Mouse (Mus musculus): Measurements from ENCODE around the gene 1600012H06Rik. TPM values are rescaled to one million over a fixed set of nuclear protein-coding genes. Genes with fewer than 3 reads are reported as not detected.
"Not testable (repeated sequence)": the region's sequence is repeated elsewhere in the genome, so short reads cannot be mapped to it uniquely, and the experiment has no call there.

1600012H06Rik gene
- polyA plus RNA-seq, 1 experiment: 7.7 TPM

DNA sequence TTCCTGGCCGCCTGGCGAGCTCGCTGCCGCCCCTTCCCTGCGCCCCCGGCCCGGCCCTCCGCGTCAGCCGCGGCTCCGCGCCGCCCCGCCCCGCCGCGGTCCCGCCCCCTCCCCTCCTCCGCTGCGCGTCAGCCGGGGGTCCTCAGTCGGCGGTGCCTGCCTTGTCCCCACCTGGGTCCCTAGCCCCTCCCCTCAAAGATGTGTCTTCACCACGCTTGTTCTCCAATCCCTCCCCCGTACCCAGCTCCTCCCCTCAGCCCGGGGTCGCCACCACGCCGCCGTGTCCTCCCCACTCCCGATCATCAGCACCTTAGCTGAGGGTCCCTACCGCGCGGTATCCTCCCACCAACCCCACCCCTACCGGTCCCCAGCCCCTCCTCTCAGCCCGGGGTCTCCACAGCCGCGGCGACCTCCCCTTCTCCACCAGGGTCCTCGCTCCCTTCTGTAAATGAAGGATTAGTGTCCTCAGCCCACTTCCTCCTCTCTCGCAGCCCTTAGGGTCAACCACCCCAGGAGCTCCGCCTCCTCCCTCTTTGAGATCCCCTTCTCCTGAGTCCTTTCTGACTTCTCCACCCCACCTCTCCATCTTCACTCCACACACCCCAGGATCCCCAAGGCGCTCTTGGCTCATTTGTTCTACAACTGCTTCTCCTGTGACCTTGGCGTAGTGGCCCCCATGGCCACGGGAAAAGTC lies 50.3 kb downstream of the 1600012H06Rik start:
- no CpG with 5 or more reads among the region's 47 CpGs for WGBS
- not testable (repeated sequence) for H3K4me1 ChIP-seq (ENCODE audit: control insufficient read depth, insufficient read depth, low read length); H3K27ac ChIP-seq (ENCODE audit: control insufficient read depth, insufficient read depth, low read depth, low read length, poor library complexity); H3K4me3 ChIP-seq (replicated peaks; ENCODE audit: control insufficient read depth, low read depth, low read length)

DNA sequence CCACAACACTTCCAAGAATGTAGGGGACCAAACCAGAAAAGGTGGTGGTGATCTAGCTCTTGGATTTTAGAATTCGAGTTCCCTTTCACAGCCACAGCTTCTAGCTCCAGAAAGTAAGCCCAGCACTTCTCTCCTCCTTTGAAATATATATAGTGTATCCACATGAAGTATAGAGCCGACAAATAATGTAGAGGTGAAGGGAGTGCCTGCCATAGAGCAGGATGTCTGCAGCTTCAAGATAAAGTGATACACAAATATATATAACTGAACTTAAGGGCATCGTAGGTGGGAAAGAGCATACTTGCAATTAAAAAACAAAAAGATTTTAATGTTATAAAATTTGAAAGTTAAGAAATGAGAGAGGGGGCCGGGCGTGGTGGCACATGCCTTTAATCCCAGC lies 51.2 kb downstream of the 1600012H06Rik start:
- not testable (repeated sequence) for H3K27ac ChIP-seq (ENCODE audit: control insufficient read depth, insufficient read depth, low read depth, low read length, poor library complexity); H3K4me1 ChIP-seq (ENCODE audit: control insufficient read depth, insufficient read depth, low read length); H3K4me3 ChIP-seq (replicated peaks; ENCODE audit: control insufficient read depth, low read depth, low read length)
- no CpG with 5 or more reads among the region's 5 CpGs for WGBS

DNA sequence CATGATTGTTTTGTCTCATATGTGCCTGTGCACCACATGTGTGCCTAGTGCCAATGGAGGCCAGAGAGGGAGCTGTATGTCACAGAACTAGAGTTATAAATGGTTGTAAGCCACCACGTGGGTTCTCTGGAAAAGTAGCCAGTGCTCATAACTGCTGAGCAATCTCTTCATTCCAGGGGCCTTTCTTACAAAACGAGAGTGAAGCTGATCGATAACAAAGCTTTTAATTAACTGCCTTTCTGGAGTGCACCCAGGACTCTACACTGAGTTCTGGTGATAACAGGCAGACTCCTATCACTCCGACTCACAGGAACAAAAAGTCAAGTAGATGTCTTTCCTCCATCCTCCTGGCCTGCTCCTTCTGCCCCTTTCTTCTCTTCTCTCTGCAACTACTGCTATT lies 57.1 kb downstream of the 1600012H06Rik start:
- not testable (repeated sequence) for H3K27ac ChIP-seq (ENCODE audit: control insufficient read depth, insufficient read depth, low read depth, low read length, poor library complexity); H3K4me3 ChIP-seq (replicated peaks; ENCODE audit: control insufficient read depth, low read depth, low read length); H3K4me1 ChIP-seq (ENCODE audit: control insufficient read depth, insufficient read depth, low read length)
- WGBS: no CpG with 5 or more reads among the region's 4 CpGs

DNA sequence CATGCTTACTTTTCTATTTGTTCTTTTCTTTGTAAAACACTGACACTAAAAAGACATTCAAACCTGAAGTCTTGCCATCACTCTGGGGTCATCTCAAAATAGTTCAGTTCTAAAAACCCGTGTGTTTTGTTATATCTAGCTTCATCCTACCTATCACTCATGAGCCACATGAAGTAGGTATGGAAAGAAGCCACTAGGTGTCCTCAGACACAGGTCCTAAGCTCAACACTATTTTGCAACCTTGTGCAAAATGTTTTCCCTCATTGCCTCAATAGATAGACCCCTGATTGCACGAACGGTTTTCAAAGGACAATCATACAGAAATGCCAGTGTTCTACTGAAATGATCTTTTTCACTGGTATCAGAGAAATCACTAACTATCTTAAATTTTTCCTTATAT lies 66.1 kb downstream of the 1600012H06Rik start:
- not testable (repeated sequence) for H3K4me3 ChIP-seq (replicated peaks; ENCODE audit: control insufficient read depth, low read depth, low read length); H3K4me1 ChIP-seq (ENCODE audit: control insufficient read depth, insufficient read depth, low read length); H3K27ac ChIP-seq (ENCODE audit: control insufficient read depth, insufficient read depth, low read depth, low read length, poor library complexity)
- WGBS: no CpG with 5 or more reads among the region's 3 CpGs

Other genes starting within 250 kb of the 1600012H06Rik start
- gene Thbs2, start 248.9 kb upstream of the 1600012H06Rik start, polyA plus RNA-seq (2011; ENCODE audit: insufficient read depth, insufficient read length, low replicate concordance, missing spikeins): 0.54 and 7.0 TPM in 2 replicates
- 3.9 TPM in 1 of 2 replicates, not detected in the other for gene Wdr27, start within 50 bp of the 1600012H06Rik start, polyA plus RNA-seq (2011; ENCODE audit: insufficient read depth, insufficient read length, low replicate concordance, missing spikeins)
- gene Phf10, start 18.1 kb downstream of the 1600012H06Rik start, polyA plus RNA-seq (2011; ENCODE audit: insufficient read depth, insufficient read length, low replicate concordance, missing spikeins): 61.6 and 84.2 TPM in 2 replicates
- 10.2 and 16.6 TPM in 2 replicates for gene 9030025P20Rik, start 35.3 kb downstream of the 1600012H06Rik start, polyA plus RNA-seq (2011; ENCODE audit: insufficient read depth, insufficient read length, low replicate concordance, missing spikeins)
- gene Gm3417, start 35.6 kb downstream of the 1600012H06Rik start, polyA plus RNA-seq (2011; ENCODE audit: insufficient read depth, insufficient read length, low replicate concordance, missing spikeins): not detected in 2 replicates
- gene Gm3435, start 67.0 kb downstream of the 1600012H06Rik start, polyA plus RNA-seq (2011; ENCODE audit: insufficient read depth, insufficient read length, low replicate concordance, missing spikeins): 3.2 and 16.4 TPM in 2 replicates
- gene Ermard, start 98.0 kb downstream of the 1600012H06Rik start, polyA plus RNA-seq (2011; ENCODE audit: insufficient read depth, insufficient read length, low replicate concordance, missing spikeins): 40.5 and 47.5 TPM in 2 replicates
- 8.4 TPM in 1 of 2 replicates, not detected in the other for gene Tcte3, start 98.3 kb downstream of the 1600012H06Rik start, polyA plus RNA-seq (2011; ENCODE audit: insufficient read depth, insufficient read length, low replicate concordance, missing spikeins)
- 0.45 and 6.4 TPM in 2 replicates for gene Gm3448, start 98.4 kb downstream of the 1600012H06Rik start, polyA plus RNA-seq (2011; ENCODE audit: insufficient read depth, insufficient read length, low replicate concordance, missing spikeins)